Comparison of ENCODE assay signal across 17 mouse cellular contexts in genomic region chr17:30308889-30309288, GRCm38 (mm10).
"Had no signal": no experiment of that assay in that cellular context is flagged by ENCODE, and none has a peak within 500 bp of the region (broad histone marks: within the 10 kb centered on the region; RNA-seq: fewer than 3 reads in every experiment).

No protein-coding gene starts in this region.

- H3K4me3 ChIP-seq: left cerebral cortex, adult 2 months; liver, embryonic 13.5 days; midbrain, embryonic 12.5 days; midbrain, embryonic 15.5 days; myocyte had no signal

- H3K9ac ChIP-seq: liver, embryonic 13.5 days; midbrain, embryonic 12.5 days; midbrain, embryonic 15.5 days had no signal

- ATAC-seq: midbrain, embryonic 15.5 days had no signal

- H3K27ac ChIP-seq: kidney, postnatal 0 days; left cerebral cortex, adult 2 months; liver, embryonic 13.5 days; midbrain, embryonic 12.5 days; midbrain, embryonic 15.5 days; stomach, postnatal 0 days had no signal

- H3K36me3 ChIP-seq: liver, embryonic 13.5 days; midbrain, embryonic 12.5 days; midbrain, embryonic 15.5 days had no signal

- H3K27me3 ChIP-seq: liver, embryonic 13.5 days; midbrain, embryonic 12.5 days; midbrain, embryonic 15.5 days had no signal

- H3K4me1 ChIP-seq: liver, embryonic 13.5 days had no signal

- H3K9me3 ChIP-seq: liver, embryonic 13.5 days; midbrain, embryonic 12.5 days; midbrain, embryonic 15.5 days had no signal

- DNase-seq: kidney, adult 2 months; kidney, postnatal 25 days; liver, embryonic 13.5 days; lung, adult 2 months; lung, postnatal 14 days; lung, postnatal 4 days; right cerebral cortex, postnatal 14 days; right cerebral cortex, postnatal 4 days; thymus, adult 2 months; thymus, postnatal 14 days; thymus, postnatal 4 days had no signal

- H3K4me2 ChIP-seq: liver, embryonic 13.5 days; midbrain, embryonic 12.5 days; midbrain, embryonic 15.5 days had no signal
